Mouse (Mus musculus) kidney, adult 2 months (tissue): ENCODE results near the gene Trit1.

Source experiments
- CTCF ChIP-seq: fragments of 200-500 bp; conservative IDR thresholded peaks from 2 replicates; pipeline ENCODE4 v1.5.1; 2011; ENCODE audit warnings: low read depth, mild to moderate bottlenecking, control low read depth, low read length, moderate library complexity, mixed read lengths; ENCODE audit not compliant: insufficient read depth, insufficient read length
- POLR2A ChIP-seq: fragments of 200-500 bp; IDR thresholded peaks from one replicate; pipeline ENCODE4 v1.6.1; 2011; ENCODE audit warnings: low read depth, low read length, control low read depth

DNA sequence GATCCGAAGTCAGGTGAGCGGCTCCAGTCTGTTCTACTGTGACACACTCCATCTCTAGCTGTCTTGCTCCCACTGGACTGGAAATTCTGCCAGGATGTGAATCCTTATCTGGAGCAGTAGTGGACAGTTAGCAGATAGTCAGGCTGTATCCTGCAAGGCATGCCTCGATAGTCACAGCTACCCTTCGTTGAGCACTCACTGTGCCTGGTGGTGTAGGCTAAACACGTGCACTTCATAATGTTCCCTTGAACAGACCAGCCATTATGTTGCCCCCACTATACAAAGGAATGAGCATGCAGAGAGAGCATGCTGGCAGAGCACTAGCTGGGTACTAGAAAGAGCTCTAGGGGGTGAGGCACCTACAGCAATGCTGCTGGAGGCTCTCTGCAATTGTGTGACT is 45.3 kb downstream of the Trit1 start:
- no peak for TF ChIP-seq CTCF
- TF ChIP-seq POLR2A: no peak
